Mouse (Mus musculus) layer of hippocampus, adult 18-20 months (tissue): Measurements from ENCODE around the gene Npdc1. TPM values are rescaled to one million over a fixed set of nuclear protein-coding genes. Genes with fewer than 3 reads are reported as not detected.

Experiments
- DNase-seq, 2 experiments: peaks; one replicate each; pipeline ENCODE4 v3.0.0; 2022; ENCODE audit warnings: low spot score in 2 of 2
- total RNA-seq, 2 experiments: library from RNA; stranded (reverse); gene quantifications; 2 replicates each; pipeline ENCODE4 v1.2.3; 2021

The Npdc1 gene
- total RNA-seq, 2 experiments from 2014 or later, result 426 to 435 TPM

DNA sequence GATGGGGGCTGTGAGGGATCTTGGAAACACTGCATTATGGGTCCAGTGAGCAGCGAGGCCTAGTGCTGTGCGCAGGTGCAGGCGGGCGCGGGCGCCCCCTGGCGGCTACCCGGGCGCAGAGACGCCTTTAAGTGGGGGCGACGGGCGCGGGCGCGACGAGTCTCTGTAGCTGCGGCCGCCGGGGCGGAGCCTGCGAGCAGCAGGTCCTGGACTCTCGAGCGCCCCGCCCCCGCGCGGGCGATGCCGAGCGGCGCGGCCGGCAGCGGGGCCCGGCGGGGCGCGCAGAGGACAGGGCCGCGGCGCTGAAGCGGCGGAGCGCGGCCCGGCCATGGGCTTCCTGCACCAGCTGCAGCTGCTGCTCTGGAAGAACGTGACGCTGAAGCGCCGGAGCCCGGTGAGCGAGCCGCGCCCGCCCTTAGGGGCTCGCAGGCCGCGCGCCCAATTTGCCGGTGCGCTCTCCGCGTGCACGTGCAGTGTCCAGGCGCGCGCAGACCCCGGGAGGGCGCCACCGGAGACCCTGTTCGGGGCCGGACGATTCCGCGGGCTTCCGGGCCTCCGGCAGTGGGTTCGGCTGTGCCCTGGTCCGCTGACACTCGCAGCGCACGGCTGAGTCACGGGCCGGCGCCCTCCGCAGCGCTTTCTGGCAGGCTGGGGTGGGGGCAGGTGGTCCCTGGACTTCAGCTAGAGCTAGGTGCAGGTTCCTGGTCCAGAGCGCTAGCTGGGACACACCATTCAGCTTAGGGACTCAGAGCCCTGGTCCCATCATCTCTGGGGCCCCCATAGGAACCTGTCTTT is 29.5 kb downstream of the Npdc1 start, which contains the start of gene Abca2:
Gene Abca2, plus strand, starts transcription at position 262 of the 795 bp plus-strand sequence.
- DNase-seq, result peak; percentile 94 to 99

DNA sequence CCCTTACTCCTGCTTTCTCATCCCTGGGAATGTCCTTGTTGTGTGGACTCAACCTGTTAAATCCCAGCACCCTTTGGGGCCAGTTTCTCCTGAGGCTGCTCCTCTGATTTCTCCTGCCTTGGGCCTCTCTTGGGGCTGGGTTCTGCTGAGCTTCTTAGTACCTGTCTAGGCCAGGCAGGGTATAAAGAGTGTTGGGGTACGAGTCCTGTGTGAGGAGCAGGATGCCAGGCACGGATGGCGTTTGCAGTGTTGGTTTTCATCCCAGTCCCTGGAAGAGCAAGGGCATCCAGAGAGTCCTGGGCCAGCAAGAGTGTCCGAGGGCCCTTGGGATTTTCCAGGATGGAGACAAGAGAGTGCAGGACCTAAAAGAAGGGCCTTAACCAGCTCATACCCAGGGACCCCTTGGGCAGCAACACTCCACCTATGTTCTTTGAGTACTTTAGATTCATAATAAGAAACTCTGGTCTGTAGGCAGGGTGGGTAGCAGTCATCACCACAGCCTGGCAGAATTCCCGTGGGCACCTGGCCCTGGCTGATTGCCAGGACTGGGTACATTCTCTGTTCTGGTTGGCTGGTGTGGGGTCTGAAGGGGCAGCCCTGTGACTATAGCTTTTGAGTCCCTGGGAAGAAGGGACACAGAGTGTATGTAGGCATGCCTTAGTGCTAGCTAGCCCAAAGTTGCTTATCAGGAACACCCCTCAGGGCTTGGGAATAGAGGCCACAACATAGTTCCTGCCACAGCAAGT is 30.5 kb downstream of the Npdc1 start:
- DNase-seq, result peak in 1 of 2 experiments; percentile 36

GRCm38 (mm10) chr2:25430395-25431233 is 31.5 kb downstream of the Npdc1 start:
- peak in 1 of 2 experiments; percentile 65 for DNase-seq

DNA sequence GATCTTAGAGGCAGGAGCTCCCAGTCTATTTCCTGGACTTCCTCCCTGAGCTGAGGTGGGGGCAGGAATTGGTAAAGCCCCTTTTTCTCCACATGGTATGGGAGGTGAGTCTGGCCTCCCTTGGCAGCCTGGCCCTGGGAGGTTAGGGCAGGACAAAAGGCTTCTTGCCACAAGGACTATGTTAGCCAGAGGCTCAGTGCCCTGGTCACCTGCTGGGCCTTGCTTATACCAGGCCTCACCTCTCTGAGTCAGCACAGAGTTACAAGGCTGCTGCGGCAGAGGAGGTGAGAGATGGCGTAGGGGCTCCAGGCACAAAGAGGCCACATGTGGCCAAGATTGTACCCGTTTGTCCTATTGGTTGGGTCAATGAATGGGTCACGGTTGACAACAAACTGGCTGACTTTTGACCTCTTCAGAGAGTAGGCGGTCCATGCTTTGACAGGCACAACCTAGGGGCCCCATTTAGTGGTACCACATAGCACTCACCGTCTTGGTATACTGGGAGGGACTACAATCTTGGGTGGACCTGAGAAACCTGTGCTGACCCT is 32.2 kb downstream of the Npdc1 start:
- DNase-seq, result no peak

DNA sequence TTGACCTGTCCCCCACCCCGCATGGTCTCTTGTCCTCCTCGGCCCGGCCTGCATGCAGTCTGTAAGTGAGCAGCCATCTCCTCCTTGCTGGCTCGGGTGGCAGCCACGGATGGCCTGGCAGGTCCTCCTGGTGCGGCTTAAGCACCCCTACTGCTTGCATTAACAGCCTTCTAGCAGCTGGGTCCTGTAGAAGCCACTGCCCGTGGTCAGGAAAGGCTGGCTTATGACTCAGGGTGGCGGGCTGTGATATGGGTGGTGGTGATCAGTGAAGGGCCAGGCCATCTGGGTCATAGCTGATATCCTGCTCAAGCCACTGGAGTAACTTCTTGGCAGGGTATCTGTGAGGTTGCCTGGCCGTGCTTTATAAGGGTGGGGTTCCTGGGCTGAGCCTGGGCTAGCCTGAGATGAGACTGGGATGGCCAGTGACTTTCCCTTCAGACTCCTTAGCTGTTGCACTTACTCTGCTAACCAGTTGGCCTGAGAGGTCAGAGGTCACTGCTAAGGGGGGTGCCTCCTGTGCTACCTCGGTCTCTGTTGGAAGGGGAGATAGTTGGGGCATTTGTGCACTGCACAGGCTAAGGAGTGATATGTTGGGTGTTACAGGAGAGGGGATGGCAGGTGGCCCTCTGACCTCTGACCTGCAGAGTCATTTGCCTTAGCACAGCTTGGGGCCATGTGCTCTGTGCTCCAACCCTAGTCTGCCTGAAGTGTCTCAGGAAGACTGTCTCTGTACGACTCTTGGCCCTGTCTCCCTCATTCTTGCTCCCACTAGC is 33.4 kb downstream of the Npdc1 start:
- DNase-seq, result no peak

GRCm38 (mm10) chr2:25433101-25433500 is 34.0 kb downstream of the Npdc1 start:
- DNase-seq, result no peak

DNA sequence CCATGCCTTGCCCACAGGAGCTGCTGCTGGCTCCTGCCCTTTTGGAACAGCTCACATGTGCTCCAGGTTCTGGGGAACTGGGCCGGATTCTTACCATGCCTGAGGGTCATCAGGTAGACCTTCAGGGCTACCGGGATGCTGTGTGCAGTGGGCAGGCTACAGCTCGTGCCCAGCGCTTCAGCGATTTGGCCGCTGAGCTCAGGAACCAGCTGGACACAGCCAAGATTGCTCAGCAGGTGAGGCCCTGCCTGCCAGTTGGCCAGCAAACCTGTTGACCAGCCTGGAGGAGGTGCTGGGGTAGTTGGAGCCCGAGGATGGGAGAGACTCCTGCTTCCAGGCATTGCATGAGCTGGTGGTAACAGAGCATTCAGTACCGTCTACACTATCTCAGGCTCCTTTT is 35.1 kb downstream of the Npdc1 start:
- no peak for DNase-seq

DNA sequence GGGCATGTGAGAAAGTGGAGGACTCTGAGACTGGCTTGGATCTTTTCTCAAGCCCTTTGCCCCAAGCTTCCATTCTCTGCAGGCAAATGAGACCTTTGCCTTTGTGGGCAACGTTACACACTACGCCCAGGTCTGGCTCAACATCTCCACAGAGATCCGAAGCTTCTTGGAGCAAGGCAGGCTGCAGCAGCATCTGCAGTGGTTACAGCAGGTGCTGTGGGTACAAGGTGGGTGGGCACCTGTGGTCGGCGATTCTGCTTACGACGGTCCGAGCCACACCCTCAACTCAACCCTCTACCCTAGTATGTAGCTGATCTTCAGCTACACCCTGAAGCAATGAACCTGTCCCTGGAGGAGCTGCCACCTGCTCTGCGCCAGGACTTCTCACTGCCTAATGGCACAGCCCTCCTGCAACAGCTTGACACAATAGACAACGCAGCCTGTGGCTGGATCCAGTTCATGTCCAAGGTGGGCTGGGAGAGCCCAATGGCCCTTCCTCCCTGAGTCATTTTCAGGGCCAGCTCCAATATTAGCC is 37.2 kb downstream of the Npdc1 start:
- DNase-seq, result no peak

DNA sequence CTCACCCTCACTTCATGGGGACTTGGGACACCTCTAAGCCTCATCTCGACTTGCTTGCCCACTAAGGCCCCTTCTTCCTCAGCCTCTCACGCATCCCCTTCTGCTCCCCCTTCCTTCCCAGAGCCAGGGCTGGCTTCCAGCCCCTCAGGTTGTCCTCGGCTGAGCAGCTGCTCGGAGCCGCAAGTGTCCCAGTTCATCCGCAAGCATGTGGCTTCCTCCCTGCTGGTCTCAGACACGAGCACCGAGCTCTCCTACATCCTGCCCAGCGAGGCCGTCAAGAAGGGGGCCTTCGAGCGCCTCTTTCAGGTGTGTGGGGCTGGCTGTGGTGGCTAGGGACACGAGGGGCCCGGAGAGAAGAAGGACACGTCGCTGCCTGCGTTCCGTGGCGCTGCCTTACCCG is 41.9 kb downstream of the Npdc1 start:
- DNase-seq, result no peak

DNA sequence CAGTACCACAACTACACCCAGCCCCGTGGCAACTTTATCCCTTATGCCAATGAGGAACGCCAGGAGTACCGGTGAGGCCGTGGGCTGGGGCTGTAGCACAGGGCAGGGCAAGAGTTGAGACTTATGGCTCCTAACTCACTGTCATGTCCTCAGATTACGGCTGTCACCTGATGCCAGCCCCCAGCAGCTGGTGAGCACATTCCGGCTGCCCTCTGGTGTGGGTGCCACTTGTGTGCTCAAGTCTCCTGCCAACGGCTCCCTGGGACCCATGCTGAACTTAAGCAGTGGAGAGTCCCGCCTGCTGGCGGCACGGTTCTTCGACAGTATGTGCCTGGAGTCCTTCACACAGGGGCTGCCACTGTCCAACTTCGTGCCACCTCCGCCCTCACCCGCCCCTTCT is 43.5 kb downstream of the Npdc1 start:
- no peak for DNase-seq

DNA sequence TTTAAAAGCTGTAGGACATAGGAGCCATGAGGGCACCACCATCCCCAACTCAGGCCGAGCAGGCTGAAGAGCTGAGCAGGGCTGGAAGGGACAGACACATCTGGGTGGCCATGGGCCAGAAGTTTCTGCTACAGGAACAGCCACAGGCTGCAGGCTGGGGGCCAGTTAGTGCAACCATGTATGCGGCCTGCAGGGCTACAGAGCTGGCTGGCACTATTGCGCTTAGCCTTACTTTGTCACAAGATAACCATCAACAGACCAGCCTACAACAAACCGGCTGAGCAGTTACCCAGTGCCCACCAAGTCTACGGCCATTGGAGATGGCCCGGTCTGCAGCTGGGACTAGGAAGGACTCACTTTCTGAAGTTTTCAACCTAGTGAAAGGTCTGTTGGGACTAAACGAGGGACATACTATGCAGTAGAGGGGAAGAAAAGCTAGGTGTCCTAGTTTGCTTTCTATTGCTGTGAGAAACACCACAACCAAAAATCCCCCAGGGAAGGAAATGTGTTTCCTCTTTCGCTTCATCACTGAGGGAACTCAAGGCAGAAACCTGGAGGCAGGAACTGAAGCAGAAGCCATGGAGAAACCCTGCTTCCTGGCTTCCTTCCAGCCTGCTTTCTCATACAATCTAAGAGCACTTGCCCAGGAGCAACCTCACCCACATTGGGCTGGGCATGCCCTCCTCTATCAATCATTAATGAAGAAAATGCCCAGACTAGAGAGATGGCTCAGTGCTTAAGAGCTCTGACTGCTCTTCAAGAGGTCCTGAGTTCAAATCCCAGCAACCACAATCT is 51.9 kb downstream of the Npdc1 start:
- no peak for DNase-seq

DNA sequence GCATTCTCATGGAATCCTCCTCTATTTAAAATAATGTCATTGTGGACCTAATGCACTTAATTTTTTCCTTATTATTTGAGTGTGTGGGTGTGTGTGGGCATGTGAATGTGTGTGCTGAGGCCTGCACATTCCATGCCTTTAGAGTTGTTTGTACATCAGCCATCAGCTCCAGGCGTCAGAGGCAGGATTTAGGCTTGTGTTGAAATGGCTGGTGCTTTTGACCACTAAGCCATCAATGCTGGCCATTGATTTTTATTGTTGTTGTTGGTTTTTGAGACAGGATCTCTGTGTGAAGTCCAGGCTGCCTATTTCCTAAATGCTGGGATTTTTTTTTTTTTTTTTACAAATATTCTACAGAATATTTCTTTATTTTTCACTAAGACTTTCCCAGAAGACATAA is 53.8 kb downstream of the Npdc1 start:
- no peak for DNase-seq

- DNase-seq, result no peak
These were observed 57.2 kb downstream of the Npdc1 start, which contains the start of gene Clic3 for GRCm38 (mm10) chr2:25456205-25456953. Clic3 (plus strand) TSS chr2:25456838.

DNA sequence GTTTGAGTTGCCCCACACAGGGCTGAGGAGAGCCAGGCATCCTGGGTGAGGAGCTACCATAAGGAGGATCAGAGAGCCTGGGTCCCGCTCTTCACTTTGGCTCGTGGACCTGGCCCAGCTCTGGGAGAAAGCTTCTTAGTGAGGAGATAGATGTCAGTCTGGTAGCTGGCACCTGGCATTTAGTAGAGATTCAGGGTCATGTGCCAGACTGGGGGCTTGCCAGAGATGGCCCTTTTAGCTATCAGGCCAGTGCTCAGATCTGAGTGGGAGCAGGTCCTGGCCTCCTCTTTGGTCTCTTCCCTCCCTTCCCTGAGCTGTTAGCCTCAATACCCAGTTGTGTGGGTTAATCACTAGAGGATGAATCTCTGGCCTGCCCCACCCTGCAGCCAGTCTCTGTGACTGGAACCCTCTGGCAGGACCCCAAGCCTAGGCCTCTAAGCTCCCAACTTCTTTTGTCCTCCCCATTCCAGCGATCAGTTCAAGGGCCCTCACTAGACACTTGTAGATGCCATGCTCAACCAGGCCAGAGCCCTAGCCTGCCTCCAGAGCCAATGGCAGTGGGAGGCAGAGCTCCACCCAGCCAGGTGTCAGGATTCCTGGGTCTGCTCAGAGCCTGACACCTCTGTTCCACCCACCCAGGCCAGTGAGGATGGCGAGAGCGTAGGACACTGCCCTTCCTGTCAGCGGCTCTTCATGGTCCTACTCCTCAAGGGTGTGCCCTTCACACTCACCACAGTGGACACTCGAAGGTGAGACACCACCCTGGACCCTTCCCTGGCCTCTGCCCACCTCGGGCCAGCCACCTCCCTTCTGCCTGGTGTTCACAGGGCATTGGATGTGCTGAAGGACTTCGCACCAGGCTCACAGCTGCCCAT is 58.1 kb downstream of the Npdc1 start:
- DNase-seq, result no peak

- no peak for DNase-seq
These were observed 59.8 kb downstream of the Npdc1 start for GRCm38 (mm10) chr2:25458911-25459310.
